Mouse (Mus musculus) stomach, postnatal 0 days (tissue): ENCODE results near the gene Spry1.

Experiments used
- CTCF ChIP-seq: IDR thresholded peaks from 2 replicates; pipeline ENCODE4 v1.5.1; 2016; ENCODE audit warnings: antibody characterized with exemption, low read depth, mild to moderate bottlenecking, moderate library complexity
- EP300 ChIP-seq: optimal IDR thresholded peaks from 2 replicates; pipeline ENCODE3; 2016; ENCODE audit warnings: antibody characterized with exemption

GRCm38 (mm10) chr3:37673513-37674261 lies 33.9 kb downstream of the Spry1 start:
- TF ChIP-seq CTCF (no peak), EP300 (no peak)
